Mouse (Mus musculus) adipose tissue, adult 10 weeks (tissue): ENCODE measurements around the gene Zfp738. TPM values are rescaled to one million over a fixed set of nuclear protein-coding genes. Genes with fewer than 3 reads are reported as not detected.

ENCODE experiments used
- polyA plus RNA-seq: library from polyadenylated mRNA; stranded (reverse); fragments of 350-450 nt; fragmentation: Illumina TruSeq; extraction: RNeasy Lipid Tissue Mini Kit (QIAGEN cat#74804); gene quantifications from one replicate; pipeline ENCODE4 v1.2.3, GENCODE M21; 2014; ENCODE audit warnings: low read depth, low replicate concordance

Gene Zfp738
- polyA plus RNA-seq, result 5.1 TPM

GRCm38 (mm10) chr13:67686971-67687370, at the start of gene Zfp738:
Gene Zfp738 (minus strand): TSS chr13:67687071.

GRCm38 (mm10) chr13:67728641-67729318, 41.9 kb upstream of the Zfp738 start, which contains the start of gene Zfp65:
Gene Zfp65 (minus strand): TSS chr13:67729173.

GRCm38 (mm10) chr13:67637294-67638007, 49.4 kb downstream of the Zfp738 start, which contains the start of the genes Gm49345 and Zfp729a:
Gene Gm49345 (minus strand): TSS chr13:67637769.
Gene Zfp729a (minus strand): TSS chr13:67637791.

GRCm38 (mm10) chr13:67609066-67609876, 77.6 kb downstream of the Zfp738 start, which contains the start of gene Zfp729b:
Gene Zfp729b (minus strand): TSS chr13:67609707.

Other genes with a start within 250 kb of the Zfp738 start
- 9.8 TPM for gene Zfp874a, start 235.4 kb downstream of the Zfp738 start, polyA plus RNA-seq
- gene Zfp874b, start 202.8 kb downstream of the Zfp738 start, polyA plus RNA-seq, result 7.1 TPM
- gene Zfp58, start 186.5 kb downstream of the Zfp738 start, polyA plus RNA-seq, result 7.5 TPM
- not detected for gene Gm26965, start 160.9 kb downstream of the Zfp738 start, polyA plus RNA-seq
- 16.9 TPM for gene Zfp87, start 160.9 kb downstream of the Zfp738 start, polyA plus RNA-seq
- 5.2 TPM for gene Zfp748, start 133.2 kb downstream of the Zfp738 start, polyA plus RNA-seq
- 5.3 TPM for gene Zfp729b, start 77.4 kb downstream of the Zfp738 start, polyA plus RNA-seq
- gene Gm49345, start 49.3 kb downstream of the Zfp738 start, polyA plus RNA-seq, result not detected
- gene Zfp729a, start 49.3 kb downstream of the Zfp738 start, polyA plus RNA-seq, result 4.5 TPM
- 7.5 TPM for gene Zfp65, start 42.1 kb upstream of the Zfp738 start, polyA plus RNA-seq
- gene Zfp85, start 68.2 kb upstream of the Zfp738 start, polyA plus RNA-seq, result 3.6 TPM
- 1.8 TPM for gene Zfp493, start 92.6 kb upstream of the Zfp738 start, polyA plus RNA-seq
- 4.3 TPM for gene Zfp273, start 126.7 kb upstream of the Zfp738 start, polyA plus RNA-seq
- gene Gm10037, start 144.0 kb upstream of the Zfp738 start, polyA plus RNA-seq, result 6.3 TPM
- gene BC048507, start 176.3 kb upstream of the Zfp738 start, polyA plus RNA-seq, result 1.7 TPM